Mouse (Mus musculus): Measurements from ENCODE around the gene Tpo. TPM values are rescaled to one million over a fixed set of nuclear protein-coding genes. Genes with fewer than 3 reads are reported as not detected.

The Tpo gene
- polyA plus RNA-seq, 1 experiment from 2014 or later, result not detected

DNA sequence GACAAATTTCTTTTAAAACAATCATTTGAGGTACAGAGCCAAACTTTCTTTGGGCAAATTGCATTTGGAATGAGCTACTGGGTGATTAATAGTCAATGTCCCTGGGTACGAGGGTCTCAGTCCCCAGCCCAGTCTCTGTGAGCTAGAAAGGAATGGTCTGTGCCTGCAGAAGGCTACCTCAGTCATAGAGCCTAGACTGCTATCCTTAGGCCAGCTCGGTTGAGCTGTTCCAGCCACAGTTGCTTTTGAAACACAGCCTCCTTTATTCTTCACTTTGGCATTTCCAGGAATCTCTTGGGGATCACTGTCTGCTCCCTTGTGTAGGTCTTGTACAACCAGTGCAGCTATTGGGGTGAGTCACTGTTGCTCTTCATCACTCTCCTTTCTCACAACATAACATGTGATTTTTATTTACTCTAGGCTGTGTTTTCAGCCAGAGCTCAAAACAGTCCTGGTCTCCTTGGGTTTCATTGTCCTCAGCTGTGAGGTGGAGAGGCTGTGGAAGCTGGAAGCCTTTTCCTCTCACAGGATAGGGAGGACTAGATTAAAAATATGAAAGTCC, 108.1 kb downstream of the Tpo start:
- Histone ChIP-seq H3K27me3 (ENCODE audit: control insufficient read depth, insufficient read depth, low read length) (no peaks in the 10 kb centered on the region), H3K27ac (replicated peaks; ENCODE audit: low read depth, low read length) (no peak overlapping the region), H3K4me3 (ENCODE audit: low read depth, low read length) (no peak overlapping the region), H3K36me3 (ENCODE audit: control insufficient read depth, insufficient read depth, low read length) (no peaks in the 10 kb centered on the region), H3K4me1 (ENCODE audit: control insufficient read depth, insufficient read depth, low read length) (no peaks in the 10 kb centered on the region), H3K9ac (ENCODE audit: low read length) (no peak overlapping the region), H3K9me3 (ENCODE audit: control insufficient read depth, low read length) (no peaks in the 10 kb centered on the region), H3K4me2 (ENCODE audit: low read depth, severe bottlenecking) (no peak overlapping the region)
- DNase-seq (ENCODE audit: low spot score) (no peak), ATAC-seq (ENCODE audit: insufficient number of reproducible peaks, low FRiP score, low TSS enrichment, low read depth) (no peak)
- WGBS, result 75% methylated on average over 2 of the region's 2 CpGs

DNA sequence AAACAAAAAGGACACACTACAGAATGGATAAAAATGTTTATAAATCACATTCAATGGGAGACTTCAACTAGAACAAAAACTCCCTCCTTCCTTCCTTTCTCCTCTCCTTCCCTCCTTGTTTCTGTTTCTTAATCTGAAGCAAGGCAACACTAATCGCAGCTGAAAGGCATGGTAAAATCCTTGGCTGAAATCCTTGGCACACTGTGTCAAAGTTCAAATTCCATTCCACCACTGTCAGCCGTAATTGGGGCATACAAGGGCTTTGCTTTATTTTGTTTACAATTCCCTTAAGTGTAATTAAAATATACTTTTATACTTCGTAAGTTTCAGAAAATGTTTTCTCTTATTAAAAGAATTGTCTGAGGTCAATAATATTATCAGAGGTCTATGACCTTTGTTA, 108.9 kb downstream of the Tpo start:
- Histone ChIP-seq H3K9ac (ENCODE audit: low read length) (no peak overlapping the region), H3K4me3 (ENCODE audit: low read depth, low read length) (no peak overlapping the region), H3K4me1 (ENCODE audit: control insufficient read depth, insufficient read depth, low read length) (no peaks in the 10 kb centered on the region), H3K36me3 (ENCODE audit: control insufficient read depth, insufficient read depth, low read length) (no peaks in the 10 kb centered on the region), H3K27me3 (ENCODE audit: control insufficient read depth, insufficient read depth, low read length) (no peaks in the 10 kb centered on the region), H3K9me3 (ENCODE audit: control insufficient read depth, low read length) (no peaks in the 10 kb centered on the region), H3K27ac (replicated peaks; ENCODE audit: low read depth, low read length) (no peak overlapping the region), H3K4me2 (ENCODE audit: low read depth, severe bottlenecking) (no peak overlapping the region)
- 56% methylated on average over 3 of the region's 3 CpGs for WGBS
- DNase-seq (ENCODE audit: low spot score) (no peak), ATAC-seq (ENCODE audit: insufficient number of reproducible peaks, low FRiP score, low TSS enrichment, low read depth) (no peak)

DNA sequence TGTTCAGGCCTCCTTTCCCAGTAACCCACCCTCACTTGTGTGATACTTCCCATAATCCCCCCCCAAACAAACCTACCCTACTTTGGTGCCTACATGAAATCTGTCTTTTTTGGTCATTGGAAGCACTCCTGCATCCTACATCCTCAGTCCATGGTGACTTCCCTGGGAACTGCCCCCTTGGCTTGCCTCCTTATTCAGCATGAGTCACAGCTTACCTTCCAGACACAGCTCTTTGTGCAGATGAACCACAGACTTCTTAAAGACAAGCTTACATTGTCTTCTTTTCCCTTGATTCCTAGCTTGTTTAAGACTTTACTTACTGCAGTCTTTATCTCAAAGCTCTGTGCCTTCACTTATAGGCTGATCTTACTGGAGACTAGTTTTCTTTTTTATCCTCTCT, 112.0 kb downstream of the Tpo start:
- Histone ChIP-seq H3K27ac (replicated peaks; ENCODE audit: low read depth, low read length) (no peak overlapping the region), H3K9ac (ENCODE audit: low read length) (no peak overlapping the region), H3K36me3 (ENCODE audit: control insufficient read depth, insufficient read depth, low read length) (no peaks in the 10 kb centered on the region; the same call in 1 of the 2 replicates), H3K4me3 (ENCODE audit: low read depth, low read length) (no peak overlapping the region), H3K9me3 (ENCODE audit: control insufficient read depth, low read length) (no peaks in the 10 kb centered on the region), H3K4me1 (ENCODE audit: control insufficient read depth, insufficient read depth, low read length) (no peaks in the 10 kb centered on the region), H3K27me3 (ENCODE audit: control insufficient read depth, insufficient read depth, low read length) (no peaks in the 10 kb centered on the region), H3K4me2 (ENCODE audit: low read depth, severe bottlenecking) (no peak overlapping the region)
- no peak for ATAC-seq (ENCODE audit: insufficient number of reproducible peaks, low FRiP score, low TSS enrichment, low read depth)
- no peak for DNase-seq (ENCODE audit: low spot score)

DNA sequence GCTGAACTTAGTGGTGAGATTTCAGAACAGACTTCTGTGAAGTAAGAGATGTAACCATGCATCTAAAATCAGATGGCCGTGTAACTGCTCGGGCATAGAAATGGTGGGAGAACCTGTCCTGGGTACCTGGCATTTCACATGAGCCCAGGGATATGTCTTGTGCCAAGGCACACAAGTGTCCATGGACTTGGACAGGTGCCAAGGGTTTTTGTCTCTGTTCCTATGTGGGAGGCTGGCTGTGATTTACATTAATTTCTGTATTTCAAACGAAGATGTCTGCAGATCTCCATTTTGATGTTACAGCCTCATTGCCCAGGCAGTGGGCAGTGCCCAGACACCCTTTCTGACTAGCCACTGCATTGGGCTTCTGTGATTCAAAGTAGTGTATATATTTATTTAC, 115.3 kb downstream of the Tpo start:
- H3K27me3 ChIP-seq (ENCODE audit: control insufficient read depth, insufficient read depth, low read length), result no peaks in the 10 kb centered on the region
- H3K4me1 ChIP-seq (ENCODE audit: control insufficient read depth, insufficient read depth, low read length), result no peaks in the 10 kb centered on the region
- no peak overlapping the region for H3K27ac ChIP-seq (replicated peaks; ENCODE audit: low read depth, low read length)
- no peak overlapping the region for H3K4me3 ChIP-seq (ENCODE audit: low read depth, low read length)
- WGBS, result 91% methylated on average over 3 of the region's 3 CpGs
- no peak overlapping the region for H3K9ac ChIP-seq (ENCODE audit: low read length)
- DNase-seq (ENCODE audit: low spot score), result no peak
- no peak overlapping the region for H3K4me2 ChIP-seq (ENCODE audit: low read depth, severe bottlenecking)
- H3K9me3 ChIP-seq (ENCODE audit: control insufficient read depth, low read length), result no peaks in the 10 kb centered on the region
- peaks cover 2% of the 10 kb centered on the region for H3K36me3 ChIP-seq (ENCODE audit: control insufficient read depth, insufficient read depth, low read length)
- no peak for ATAC-seq (ENCODE audit: insufficient number of reproducible peaks, low FRiP score, low TSS enrichment, low read depth)

- no peaks in the 10 kb centered on the region for H3K9me3 ChIP-seq (ENCODE audit: control insufficient read depth, low read length)
- DNase-seq (ENCODE audit: low spot score) (no peak), ATAC-seq (ENCODE audit: insufficient number of reproducible peaks, low FRiP score, low TSS enrichment, low read depth) (no peak)
- H3K9ac ChIP-seq (ENCODE audit: low read length), result no peak overlapping the region
- no peak overlapping the region for H3K4me3 ChIP-seq (ENCODE audit: low read depth, low read length)
- 91% methylated on average over 9 of the region's 9 CpGs for WGBS
- no peak overlapping the region for H3K4me2 ChIP-seq (ENCODE audit: low read depth, severe bottlenecking)
- peaks cover 4% of the 10 kb centered on the region for H3K36me3 ChIP-seq (ENCODE audit: control insufficient read depth, insufficient read depth, low read length)
- no peaks in the 10 kb centered on the region for H3K4me1 ChIP-seq (ENCODE audit: control insufficient read depth, insufficient read depth, low read length)
- no peaks in the 10 kb centered on the region for H3K27me3 ChIP-seq (ENCODE audit: control insufficient read depth, insufficient read depth, low read length)
- H3K27ac ChIP-seq (replicated peaks; ENCODE audit: low read depth, low read length), result no peak overlapping the region
These were observed 116.9 kb downstream of the Tpo start for GRCm38 (mm10) chr12:30015501-30015900.

GRCm38 (mm10) chr12:30008741-30009140, 123.7 kb downstream of the Tpo start:
- peaks cover 16% of the 10 kb centered on the region for H3K36me3 ChIP-seq (ENCODE audit: control insufficient read depth, insufficient read depth, low read length)
- no peak overlapping the region for H3K9ac ChIP-seq (ENCODE audit: low read length)
- H3K4me3 ChIP-seq (ENCODE audit: low read depth, low read length), result no peak overlapping the region
- H3K27ac ChIP-seq (replicated peaks; ENCODE audit: low read depth, low read length), result no peak overlapping the region
- ATAC-seq (ENCODE audit: insufficient number of reproducible peaks, low FRiP score, low TSS enrichment, low read depth) (no peak), DNase-seq (ENCODE audit: low spot score) (no peak)
- H3K4me1 ChIP-seq (ENCODE audit: control insufficient read depth, insufficient read depth, low read length), result no peaks in the 10 kb centered on the region
- no peaks in the 10 kb centered on the region for H3K27me3 ChIP-seq (ENCODE audit: control insufficient read depth, insufficient read depth, low read length)
- H3K9me3 ChIP-seq (ENCODE audit: control insufficient read depth, low read length), result no peaks in the 10 kb centered on the region
- 95% methylated on average over 5 of the region's 5 CpGs for WGBS
- H3K4me2 ChIP-seq (ENCODE audit: low read depth, severe bottlenecking), result no peak overlapping the region

- no peaks in the 10 kb centered on the region for H3K4me1 ChIP-seq (ENCODE audit: control insufficient read depth, insufficient read depth, low read length)
- H3K4me3 ChIP-seq (ENCODE audit: low read depth, low read length), result no peak overlapping the region
- no peak overlapping the region for H3K9ac ChIP-seq (ENCODE audit: low read length)
- H3K27me3 ChIP-seq (ENCODE audit: control insufficient read depth, insufficient read depth, low read length), result no peaks in the 10 kb centered on the region
- H3K27ac ChIP-seq (replicated peaks; ENCODE audit: low read depth, low read length), result no peak overlapping the region
- DNase-seq (ENCODE audit: low spot score), result no peak
- H3K36me3 ChIP-seq (ENCODE audit: control insufficient read depth, insufficient read depth, low read length), result peaks cover 24% of the 10 kb centered on the region
- H3K4me2 ChIP-seq (ENCODE audit: low read depth, severe bottlenecking), result no peak overlapping the region
- WGBS, result 91% methylated on average over 9 of the region's 9 CpGs
- no peaks in the 10 kb centered on the region for H3K9me3 ChIP-seq (ENCODE audit: control insufficient read depth, low read length)
- no peak for ATAC-seq (ENCODE audit: insufficient number of reproducible peaks, low FRiP score, low TSS enrichment, low read depth)
These were observed 125.8 kb downstream of the Tpo start for GRCm38 (mm10) chr12:30006586-30006985.

Other genes with a start within 250 kb of the Tpo start
- 134 and 146 TPM in 2 replicates for gene Pxdn, start 195.0 kb downstream of the Tpo start, polyA plus RNA-seq (2014; fragmentation: Nextera tagmentation; extraction: Ambion mirVana)
- gene Sntg2, start 240.8 kb upstream of the Tpo start, polyA plus RNA-seq (2014; fragmentation: Nextera tagmentation; extraction: Ambion mirVana), result 2.0 and 2.2 TPM in 2 replicates